Comparison of ENCODE assay signal across 8 mouse cellular contexts in the genomic region with DNA sequence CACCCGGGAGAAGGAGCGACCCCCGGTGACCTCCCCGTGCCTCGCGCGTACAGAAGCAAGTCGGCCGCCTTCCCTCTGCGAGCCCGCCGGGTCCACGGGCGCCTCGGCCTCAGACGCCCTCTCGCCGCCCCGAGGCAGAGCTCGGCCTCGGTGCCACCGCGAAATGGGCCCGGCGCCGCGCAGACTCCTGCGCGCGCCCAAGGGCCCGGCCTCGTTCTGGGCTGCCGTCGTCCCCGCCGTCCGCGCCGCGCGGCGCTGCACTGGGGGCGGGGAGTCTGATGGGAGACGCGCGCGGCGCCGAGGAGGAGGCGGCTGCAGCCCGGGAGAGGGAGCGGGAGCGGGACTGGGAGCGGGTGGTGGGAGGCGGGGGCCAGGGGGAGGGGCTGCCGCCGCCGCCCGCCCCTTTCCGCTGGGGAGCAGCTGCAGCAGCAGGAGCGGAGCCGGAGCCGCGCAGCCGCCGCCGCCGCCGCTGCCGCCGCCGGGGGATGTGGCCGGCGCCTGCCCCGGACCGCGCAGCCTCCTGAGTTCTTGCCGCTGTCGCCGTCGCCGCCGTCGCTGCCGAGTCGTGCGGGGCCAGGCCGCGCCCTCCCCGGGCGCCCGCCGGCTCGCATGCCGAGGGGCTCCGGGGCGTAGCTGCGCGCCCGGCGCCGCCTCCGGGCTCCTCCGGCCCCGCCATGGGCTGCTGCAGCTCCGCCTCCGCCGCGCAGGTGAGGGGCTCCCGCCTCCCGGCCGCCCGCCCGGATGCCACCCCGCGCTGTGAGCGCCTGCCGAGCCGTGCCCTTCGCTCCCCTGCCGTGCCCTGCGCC. TPM values are rescaled to one million over a fixed set of nuclear protein-coding genes. Genes with fewer than 3 reads are reported as not detected.
DNase-seq lines count a peak whose midpoint lies in the region; ATAC-seq and TF ChIP-seq lines count a peak whose summit lies in the region.

Slc44a1 (plus strand) TSS at position 404 of the 806 bp plus-strand sequence.

- peak; percentile 83 for DNase-seq in layer of hippocampus, adult 11-12 months (ENCODE audit: low spot score)
- DNase-seq in layer of hippocampus, adult 9-10 months (ENCODE audit: low spot score) = no peak
- DNase-seq in embryonic facial prominence, embryonic 10.5 days (ENCODE audit: low spot score) = peak; percentile 94
- peak; percentile 55 for DNase-seq in gonadal fat pad, adult 2 months (ENCODE audit: low read depth)
- DNase-seq in limb, embryonic 11.5 days (ENCODE audit: low spot score) = peak; percentile 88
- peak; percentile 75 for DNase-seq in spleen, adult 12 weeks (ENCODE audit: low spot score)

- ATAC-seq in intestine, postnatal 0 days = peak; percentile 96
- peak; percentile 92 for ATAC-seq in limb, embryonic 11.5 days (ENCODE audit: insufficient number of reproducible peaks, low FRiP score, low TSS enrichment, low read depth)
- peak; percentile 98 for ATAC-seq in midbrain, embryonic 13.5 days

- WGBS in embryonic facial prominence, embryonic 10.5 days = under 1% methylated on average over 111 of the region's 122 CpGs
- 0% methylated on average over 58 of the region's 122 CpGs for WGBS in intestine, postnatal 0 days
- under 1% methylated on average over 68 of the region's 122 CpGs for WGBS in limb, embryonic 11.5 days
- WGBS in midbrain, embryonic 13.5 days = under 1% methylated on average over 66 of the region's 122 CpGs

- H3K9ac ChIP-seq in intestine, postnatal 0 days (ENCODE audit: low read depth, low read length) = peak within 1 kb of the TSS; percentile 82
- peak within 1 kb of the TSS; percentile 82 for H3K9ac ChIP-seq in limb, embryonic 11.5 days (ENCODE audit: low read length)
- H3K9ac ChIP-seq in midbrain, embryonic 13.5 days (replicated peaks) = peak within 1 kb of the TSS; percentile 84

- H3K4me1 ChIP-seq in embryonic facial prominence, embryonic 10.5 days = peaks cover 39% of the 10 kb centered on the region
- H3K4me1 ChIP-seq in intestine, postnatal 0 days (replicated peaks; ENCODE audit: control insufficient read depth, insufficient read depth, low read length) = peaks cover 2% of the 10 kb centered on the region; the same call in 1 of the 2 replicates
- H3K4me1 ChIP-seq in limb, embryonic 11.5 days (ENCODE audit: control insufficient read depth, insufficient read depth, low read length) = peaks cover 10% of the 10 kb centered on the region
- H3K4me1 ChIP-seq in midbrain, embryonic 13.5 days (replicated peaks) = peaks cover 26% of the 10 kb centered on the region

- peak within 1 kb of the TSS; percentile 92 for H3K27ac ChIP-seq in embryonic facial prominence, embryonic 10.5 days (replicated peaks)
- peak within 1 kb of the TSS; percentile 97 for H3K27ac ChIP-seq in intestine, postnatal 0 days (ENCODE audit: low read depth, low read length)
- H3K27ac ChIP-seq in limb, embryonic 11.5 days (replicated peaks; ENCODE audit: low read depth, low read length) = peak within 1 kb of the TSS; percentile 39; the same call in 1 of the 2 replicates
- H3K27ac ChIP-seq in midbrain, embryonic 13.5 days = peak within 1 kb of the TSS; percentile 82

- H3K9me3 ChIP-seq in embryonic facial prominence, embryonic 10.5 days = no peaks in the 10 kb centered on the region
- no peaks in the 10 kb centered on the region for H3K9me3 ChIP-seq in intestine, postnatal 0 days (ENCODE audit: control insufficient read depth)
- H3K9me3 ChIP-seq in limb, embryonic 11.5 days (ENCODE audit: control insufficient read depth, low read length) = no peaks in the 10 kb centered on the region
- no peaks in the 10 kb centered on the region for H3K9me3 ChIP-seq in midbrain, embryonic 13.5 days

- H3K36me3 ChIP-seq in embryonic facial prominence, embryonic 10.5 days (replicated peaks) = no peaks in the 10 kb centered on the region
- no peaks in the 10 kb centered on the region for H3K36me3 ChIP-seq in intestine, postnatal 0 days (ENCODE audit: control insufficient read depth, insufficient read depth)
- no peaks in the 10 kb centered on the region for H3K36me3 ChIP-seq in limb, embryonic 11.5 days (ENCODE audit: control insufficient read depth, insufficient read depth, low read length)
- H3K36me3 ChIP-seq in midbrain, embryonic 13.5 days = no peaks in the 10 kb centered on the region

- peak within 1 kb of the TSS; percentile 95 for H3K4me2 ChIP-seq in intestine, postnatal 0 days (replicated peaks; ENCODE audit: low read depth)
- peak within 1 kb of the TSS; percentile 99 for H3K4me2 ChIP-seq in limb, embryonic 11.5 days (ENCODE audit: low read depth, severe bottlenecking)
- peak within 1 kb of the TSS; percentile 98 for H3K4me2 ChIP-seq in midbrain, embryonic 13.5 days (replicated peaks)

- TF ChIP-seq CTCF in intestine, postnatal 0 days (IDR thresholded peaks at IDR 0.05; ENCODE audit: low read depth) = peak; percentile 38; the same call in 1 of the 2 replicates

- H3K27me3 ChIP-seq in embryonic facial prominence, embryonic 10.5 days (replicated peaks; ENCODE audit: low read depth, poor library complexity, severe bottlenecking) = peaks cover 24% of the 10 kb centered on the region
- no peaks in the 10 kb centered on the region for H3K27me3 ChIP-seq in intestine, postnatal 0 days (replicated peaks; ENCODE audit: control insufficient read depth, insufficient read depth, low read length)
- no peaks in the 10 kb centered on the region for H3K27me3 ChIP-seq in limb, embryonic 11.5 days (ENCODE audit: control insufficient read depth, insufficient read depth, low read length)
- peaks cover 12% of the 10 kb centered on the region for H3K27me3 ChIP-seq in midbrain, embryonic 13.5 days

- H3K4me3 ChIP-seq in embryonic facial prominence, embryonic 10.5 days = peak within 1 kb of the TSS; percentile 92
- H3K4me3 ChIP-seq in intestine, postnatal 0 days (ENCODE audit: low read depth, low read length) = peak within 1 kb of the TSS; percentile 87
- H3K4me3 ChIP-seq in limb, embryonic 11.5 days (ENCODE audit: low read depth, low read length) = peak within 1 kb of the TSS; percentile 75
- H3K4me3 ChIP-seq in midbrain, embryonic 13.5 days (replicated peaks) = peak within 1 kb of the TSS; percentile 89

RNA-seq across cellular contexts. Expression of gene Slc44a1, which starts in this region (rescaled TPM):
- polyA plus RNA-seq in embryonic facial prominence, embryonic 10.5 days (2016; fragmentation: Nextera tagmentation; extraction: Ambion mirVana) = 14.6 and 16.4 TPM in 2 replicates
- polyA plus RNA-seq in gonadal fat pad, adult 2 months (2012; rRNA removed) = 52.5 and 56.6 TPM in 2 replicates
- 27.9 and 28.3 TPM in 2 replicates for polyA plus RNA-seq in intestine, postnatal 0 days (2015; fragmentation: Nextera tagmentation; extraction: Ambion mirVana)
- polyA plus RNA-seq in limb, embryonic 11.5 days (2014; fragmentation: Nextera tagmentation; extraction: Ambion mirVana) = 24.6 and 29.2 TPM in 2 replicates
- polyA plus RNA-seq in midbrain, embryonic 13.5 days (2015; fragmentation: Nextera tagmentation; extraction: Ambion mirVana) = 7.9 and 11.6 TPM in 2 replicates

Comparison
In these comparisons a context has a peak if more than half of its experiments do, and no peak if none do; other contexts are left out.
1. H3K27ac ChIP-seq: peak in every context shown above with its lines; median percentile 97 in intestine, postnatal 0 days; 92 in embryonic facial prominence, embryonic 10.5 days; 82 in midbrain, embryonic 13.5 days; 39 in limb, embryonic 11.5 days.